Mouse (Mus musculus): ENCODE measurements around the gene Hcn4. TPM values are rescaled to one million over a fixed set of nuclear protein-coding genes. Genes with fewer than 3 reads are reported as not detected.

Hcn4 gene
- polyA plus RNA-seq, 1 experiment from 2014 or later, result 0.64 TPM

GRCm38 (mm10) chr9:58889782-58890448 is 66.7 kb downstream of the Hcn4 start:
- Histone ChIP-seq H3K4me3 (no peak overlapping the region), H3K4me1 (no peaks in the 10 kb centered on the region), H3K4me2 (replicated peaks) (no peak overlapping the region), H3K9ac (no peak overlapping the region), H3K36me3 (peaks cover 48% of the 10 kb centered on the region), H3K27ac (no peak overlapping the region), H3K9me3 (no peaks in the 10 kb centered on the region), H3K27me3 (no peaks in the 10 kb centered on the region)
- ATAC-seq (ENCODE audit: insufficient number of reproducible peaks, insufficient read depth, low FRiP score, low TSS enrichment), result no peak
- 90% methylated on average over 12 of the region's 12 CpGs for WGBS

GRCm38 (mm10) chr9:58890893-58891292 is 67.7 kb downstream of the Hcn4 start:
- H3K9me3 ChIP-seq, result no peaks in the 10 kb centered on the region
- H3K27ac ChIP-seq, result no peak overlapping the region
- H3K4me3 ChIP-seq, result no peak overlapping the region
- no peaks in the 10 kb centered on the region for H3K27me3 ChIP-seq
- no peak overlapping the region for H3K4me2 ChIP-seq (replicated peaks)
- 88% methylated on average over 8 of the region's 8 CpGs for WGBS
- no peak for ATAC-seq (ENCODE audit: insufficient number of reproducible peaks, insufficient read depth, low FRiP score, low TSS enrichment)
- no peaks in the 10 kb centered on the region for H3K4me1 ChIP-seq
- peaks cover 48% of the 10 kb centered on the region for H3K36me3 ChIP-seq
- H3K9ac ChIP-seq, result no peak overlapping the region

GRCm38 (mm10) chr9:58891840-58892640 is 68.8 kb downstream of the Hcn4 start:
- no peaks in the 10 kb centered on the region for H3K4me1 ChIP-seq
- H3K4me2 ChIP-seq (replicated peaks), result no peak overlapping the region
- ATAC-seq (ENCODE audit: insufficient number of reproducible peaks, insufficient read depth, low FRiP score, low TSS enrichment), result no peak
- H3K36me3 ChIP-seq, result peaks cover 43% of the 10 kb centered on the region
- H3K9me3 ChIP-seq, result no peaks in the 10 kb centered on the region
- H3K27me3 ChIP-seq, result no peaks in the 10 kb centered on the region
- H3K9ac ChIP-seq, result no peak overlapping the region
- H3K27ac ChIP-seq, result no peak overlapping the region
- no peak overlapping the region for H3K4me3 ChIP-seq
- WGBS, result 92% methylated on average over 6 of the region's 6 CpGs

GRCm38 (mm10) chr9:58899602-58900001 is 76.4 kb downstream of the Hcn4 start:
- no peak overlapping the region for H3K27ac ChIP-seq
- no peak overlapping the region for H3K9ac ChIP-seq
- H3K4me3 ChIP-seq, result no peak overlapping the region
- H3K36me3 ChIP-seq, result peaks cover 21% of the 10 kb centered on the region
- H3K4me1 ChIP-seq, result no peaks in the 10 kb centered on the region
- no peaks in the 10 kb centered on the region for H3K27me3 ChIP-seq
- no peak for ATAC-seq (ENCODE audit: insufficient number of reproducible peaks, insufficient read depth, low FRiP score, low TSS enrichment)
- no peak overlapping the region for H3K4me2 ChIP-seq (replicated peaks)
- no peaks in the 10 kb centered on the region for H3K9me3 ChIP-seq

- H3K36me3 ChIP-seq, result peaks cover 39% of the 10 kb centered on the region
- H3K4me2 ChIP-seq (replicated peaks), result no peak overlapping the region
- no peak overlapping the region for H3K9ac ChIP-seq
- H3K9me3 ChIP-seq, result no peaks in the 10 kb centered on the region
- no peaks in the 10 kb centered on the region for H3K27me3 ChIP-seq
- ATAC-seq (ENCODE audit: insufficient number of reproducible peaks, insufficient read depth, low FRiP score, low TSS enrichment), result no peak
- 66% methylated on average over 6 of the region's 6 CpGs for WGBS
- no peak overlapping the region for H3K4me3 ChIP-seq
- H3K27ac ChIP-seq, result no peak overlapping the region
- H3K4me1 ChIP-seq, result no peaks in the 10 kb centered on the region
Observed at GRCm38 (mm10) chr9:58902869-58903585, 79.8 kb downstream of the Hcn4 start.

Other genes with a start within 250 kb of the Hcn4 start
- 76.7 and 76.8 TPM in 2 replicates for gene Nptn, start 241.2 kb upstream of the Hcn4 start, polyA plus RNA-seq (2016; fragmentation: Nextera tagmentation; extraction: Ambion mirVana)
- 2.1 and 3.6 TPM in 2 replicates for gene Rec114, start 79.4 kb upstream of the Hcn4 start, polyA plus RNA-seq (2016; fragmentation: Nextera tagmentation; extraction: Ambion mirVana)
- 60.0 and 61.4 TPM in 2 replicates for gene Neo1, start 213.0 kb downstream of the Hcn4 start, polyA plus RNA-seq (2016; fragmentation: Nextera tagmentation; extraction: Ambion mirVana)

Data from embryonic facial prominence, embryonic 12.5 days (tissue).